Mouse (Mus musculus): ENCODE results near the gene Mfap1a. TPM values are rescaled to one million over a fixed set of nuclear protein-coding genes. Genes with fewer than 3 reads are reported as not detected.
"Not testable (repeated sequence)": the region's sequence is repeated elsewhere in the genome, so short reads cannot be mapped to it uniquely, and the experiment has no call there.

The Mfap1a gene
- polyA plus RNA-seq, 1 experiment from 2014 or later = 29.7 TPM

GRCm38 (mm10) chr2:121514211-121514610 lies 7.7 kb upstream of the Mfap1a start:
- WGBS = 94% methylated on average over 4 of the region's 4 CpGs
- no peak overlapping the region for H3K4me3 ChIP-seq (ENCODE audit: low read depth, low read length)
- ATAC-seq = no peak
- H3K36me3 ChIP-seq (ENCODE audit: control insufficient read depth, insufficient read depth, low read length) = no peaks in the 10 kb centered on the region
- no peak overlapping the region for H3K27ac ChIP-seq (ENCODE audit: low read length)
- H3K9ac ChIP-seq (ENCODE audit: low read depth, low read length) = no peak overlapping the region
- no peaks in the 10 kb centered on the region for H3K27me3 ChIP-seq (ENCODE audit: control insufficient read depth, insufficient read depth, low read depth, low read length)
- H3K4me1 ChIP-seq (ENCODE audit: control insufficient read depth, insufficient read depth, low read length) = no peaks in the 10 kb centered on the region
- H3K4me2 ChIP-seq (ENCODE audit: low read length) = no peak overlapping the region
- H3K9me3 ChIP-seq (replicated peaks; ENCODE audit: control insufficient read depth, low read length, poor library complexity, severe bottlenecking) = no peaks in the 10 kb centered on the region

- WGBS = 93% methylated on average over 4 of the region's 5 CpGs
- H3K9me3 ChIP-seq (replicated peaks; ENCODE audit: control insufficient read depth, low read length, poor library complexity, severe bottlenecking); H3K27ac ChIP-seq (ENCODE audit: low read length); H3K4me2 ChIP-seq (ENCODE audit: low read length); H3K36me3 ChIP-seq (ENCODE audit: control insufficient read depth, insufficient read depth, low read length); H3K4me3 ChIP-seq (ENCODE audit: low read depth, low read length); H3K9ac ChIP-seq (ENCODE audit: low read depth, low read length); H3K4me1 ChIP-seq (ENCODE audit: control insufficient read depth, insufficient read depth, low read length); ATAC-seq; H3K27me3 ChIP-seq (ENCODE audit: control insufficient read depth, insufficient read depth, low read depth, low read length): not testable (repeated sequence)
Observed at GRCm38 (mm10) chr2:121512991-121513765, 6.7 kb upstream of the Mfap1a start.

GRCm38 (mm10) chr2:121511401-121511800 lies 4.9 kb upstream of the Mfap1a start:
- H3K36me3 ChIP-seq (ENCODE audit: control insufficient read depth, insufficient read depth, low read length) = no peaks in the 10 kb centered on the region
- H3K27me3 ChIP-seq (ENCODE audit: control insufficient read depth, insufficient read depth, low read depth, low read length) = no peaks in the 10 kb centered on the region
- peaks cover 9% of the 10 kb centered on the region for H3K4me1 ChIP-seq (ENCODE audit: control insufficient read depth, insufficient read depth, low read length)
- 96% methylated on average over 8 of the region's 8 CpGs for WGBS
- no peaks in the 10 kb centered on the region for H3K9me3 ChIP-seq (replicated peaks; ENCODE audit: control insufficient read depth, low read length, poor library complexity, severe bottlenecking)
- H3K9ac ChIP-seq (ENCODE audit: low read depth, low read length) = no peak overlapping the region
- no peak overlapping the region for H3K27ac ChIP-seq (ENCODE audit: low read length)
- H3K4me2 ChIP-seq (ENCODE audit: low read length) = no peak overlapping the region
- no peak for ATAC-seq
- no peak overlapping the region for H3K4me3 ChIP-seq (ENCODE audit: low read depth, low read length)

- Histone ChIP-seq H3K9ac (ENCODE audit: low read depth, low read length) (peak overlapping the region; percentile 53; the same call in 1 of the 2 replicates), H3K4me3 (ENCODE audit: low read depth, low read length) (peak overlapping the region; percentile 39), H3K4me2 (ENCODE audit: low read length) (peak overlapping the region; percentile 59), H3K27ac (ENCODE audit: low read length) (no peak overlapping the region), H3K27me3 (ENCODE audit: control insufficient read depth, insufficient read depth, low read depth, low read length) (no peaks in the 10 kb centered on the region), H3K4me1 (ENCODE audit: control insufficient read depth, insufficient read depth, low read length) (peaks cover 9% of the 10 kb centered on the region), H3K36me3 (ENCODE audit: control insufficient read depth, insufficient read depth, low read length) (0 out of 2 replicates have a peak, but pooled peaks cover 2% of the 10 kb centered on the region), H3K9me3 (replicated peaks; ENCODE audit: control insufficient read depth, low read length, poor library complexity, severe bottlenecking) (no peaks in the 10 kb centered on the region)
- 21% methylated on average over 16 of the region's 16 CpGs for WGBS
- peak; percentile 47; the same call in 1 of the 2 replicates for ATAC-seq
Observed at GRCm38 (mm10) chr2:121509584-121509983, 3.1 kb upstream of the Mfap1a start.

GRCm38 (mm10) chr2:121507951-121508330 lies 1.5 kb upstream of the Mfap1a start:
- Histone ChIP-seq H3K9ac (ENCODE audit: low read depth, low read length) (no peak overlapping the region), H3K4me1 (ENCODE audit: control insufficient read depth, insufficient read depth, low read length) (peaks cover 9% of the 10 kb centered on the region), H3K9me3 (replicated peaks; ENCODE audit: control insufficient read depth, low read length, poor library complexity, severe bottlenecking) (no peaks in the 10 kb centered on the region), H3K36me3 (ENCODE audit: control insufficient read depth, insufficient read depth, low read length) (peaks cover 4% of the 10 kb centered on the region; the same call in 1 of the 2 replicates), H3K4me2 (ENCODE audit: low read length) (peak overlapping the region; percentile 59; the same call in 1 of the 2 replicates), H3K27me3 (ENCODE audit: control insufficient read depth, insufficient read depth, low read depth, low read length) (no peaks in the 10 kb centered on the region), H3K27ac (ENCODE audit: low read length) (no peak overlapping the region), H3K4me3 (ENCODE audit: low read depth, low read length) (no peak overlapping the region)
- 74% methylated on average over 2 of the region's 2 CpGs for WGBS
- ATAC-seq = no peak

GRCm38 (mm10) chr2:121507173-121507950 lies 897 bp upstream of the Mfap1a start:
- Histone ChIP-seq H3K27me3 (ENCODE audit: control insufficient read depth, insufficient read depth, low read depth, low read length) (no peaks in the 10 kb centered on the region), H3K36me3 (ENCODE audit: control insufficient read depth, insufficient read depth, low read length) (peaks cover 4% of the 10 kb centered on the region; the same call in 1 of the 2 replicates), H3K9me3 (replicated peaks; ENCODE audit: control insufficient read depth, low read length, poor library complexity, severe bottlenecking) (no peaks in the 10 kb centered on the region), H3K4me1 (ENCODE audit: control insufficient read depth, insufficient read depth, low read length) (peaks cover 9% of the 10 kb centered on the region), H3K4me3 (ENCODE audit: low read depth, low read length) (peak overlapping the region; percentile 60), H3K4me2 (ENCODE audit: low read length) (peak overlapping the region; percentile 59), H3K27ac (ENCODE audit: low read length) (no peak overlapping the region), H3K9ac (ENCODE audit: low read depth, low read length) (no peak overlapping the region)
- 12% methylated on average over 12 of the region's 12 CpGs for WGBS
- ATAC-seq = no peak

- H3K9me3 ChIP-seq (replicated peaks; ENCODE audit: control insufficient read depth, low read length, poor library complexity, severe bottlenecking); H3K9ac ChIP-seq (ENCODE audit: low read depth, low read length); H3K36me3 ChIP-seq (ENCODE audit: control insufficient read depth, insufficient read depth, low read length); H3K4me2 ChIP-seq (ENCODE audit: low read length); H3K27ac ChIP-seq (ENCODE audit: low read length); ATAC-seq; H3K4me3 ChIP-seq (ENCODE audit: low read depth, low read length); H3K27me3 ChIP-seq (ENCODE audit: control insufficient read depth, insufficient read depth, low read depth, low read length); H3K4me1 ChIP-seq (ENCODE audit: control insufficient read depth, insufficient read depth, low read length): not testable (repeated sequence)
- 75% methylated on average over 1 of the region's 6 CpGs for WGBS
Observed at GRCm38 (mm10) chr2:121501550-121501949, 4.9 kb downstream of the Mfap1a start.

GRCm38 (mm10) chr2:121484403-121484802 lies 22.1 kb downstream of the Mfap1a start:
- not testable (repeated sequence) for ATAC-seq; H3K4me3 ChIP-seq (ENCODE audit: low read depth, low read length); H3K4me1 ChIP-seq (ENCODE audit: control insufficient read depth, insufficient read depth, low read length); H3K27ac ChIP-seq (ENCODE audit: low read length); H3K9me3 ChIP-seq (replicated peaks; ENCODE audit: control insufficient read depth, low read length, poor library complexity, severe bottlenecking); H3K36me3 ChIP-seq (ENCODE audit: control insufficient read depth, insufficient read depth, low read length); H3K4me2 ChIP-seq (ENCODE audit: low read length); H3K9ac ChIP-seq (ENCODE audit: low read depth, low read length); H3K27me3 ChIP-seq (ENCODE audit: control insufficient read depth, insufficient read depth, low read depth, low read length)
- WGBS = 75% methylated on average over 1 of the region's 2 CpGs

GRCm38 (mm10) chr2:121483576-121483975 lies 22.9 kb downstream of the Mfap1a start:
- Histone ChIP-seq H3K9ac (ENCODE audit: low read depth, low read length) (no peak overlapping the region), H3K36me3 (ENCODE audit: control insufficient read depth, insufficient read depth, low read length) (no peaks in the 10 kb centered on the region), H3K4me2 (ENCODE audit: low read length) (no peak overlapping the region), H3K4me1 (ENCODE audit: control insufficient read depth, insufficient read depth, low read length) (no peaks in the 10 kb centered on the region), H3K27ac (ENCODE audit: low read length) (0 out of 2 replicates have a peak overlapping the region, but pooled peaks have one; percentile 11), H3K4me3 (ENCODE audit: low read depth, low read length) (no peak overlapping the region), H3K27me3 (ENCODE audit: control insufficient read depth, insufficient read depth, low read depth, low read length) (no peaks in the 10 kb centered on the region), H3K9me3 (replicated peaks; ENCODE audit: control insufficient read depth, low read length, poor library complexity, severe bottlenecking) (no peaks in the 10 kb centered on the region)
- WGBS = 44% methylated on average over 8 of the region's 8 CpGs
- no peak for ATAC-seq
